Mouse (Mus musculus) liver, embryonic 13.5 days (tissue): ENCODE measurements around the gene 8030474K03Rik. TPM values are rescaled to one million over a fixed set of nuclear protein-coding genes. Genes with fewer than 3 reads are reported as not detected.

Source experiments
- ATAC-seq: fragments of 200-750 bp; cut with Nextera tagmentation; 2 replicates; pipeline ENCODE4 v1.8.0; 2017; ENCODE audit warnings: low read depth, mild to moderate bottlenecking, moderate number of reproducible peaks, moderate library complexity
- DNase-seq: peaks from one replicate; pipeline ENCODE4 v3.0.0; 2022
- H3K27ac ChIP-seq: fragments of 300-500 bp; sonication (generic); 2 replicates; pipeline ENCODE4 v1.5.1; 2015; ENCODE audit warnings: moderate library complexity, mild to moderate bottlenecking, inconsistent platforms
- H3K27me3 ChIP-seq: fragments of 300-500 bp; sonication (generic); 2 replicates; pipeline ENCODE4 v1.6.1; 2015; ENCODE audit warnings: mild to moderate bottlenecking, inconsistent platforms
- H3K36me3 ChIP-seq: fragments of 300-500 bp; sonication (generic); 2 replicates; pipeline ENCODE4 v1.6.1; 2015; ENCODE audit warnings: mild to moderate bottlenecking, inconsistent platforms
- H3K4me1 ChIP-seq: fragments of 300-500 bp; sonication (generic); replicated peaks from 2 replicates; pipeline ENCODE4 v1.6.1; 2015; ENCODE audit warnings: inconsistent platforms
- H3K4me2 ChIP-seq: fragments of 300-500 bp; sonication (generic); 2 replicates; pipeline ENCODE4 v1.6.1; 2015; ENCODE audit warnings: inconsistent platforms, mild to moderate bottlenecking, moderate library complexity
- H3K4me3 ChIP-seq: fragments of 300-500 bp; sonication (generic); replicated peaks from 2 replicates; pipeline ENCODE4 v1.5.1; 2015; ENCODE audit warnings: mild to moderate bottlenecking, inconsistent platforms
- H3K9ac ChIP-seq: fragments of 300-500 bp; sonication (generic); 2 replicates; pipeline ENCODE4 v1.6.1; 2015; ENCODE audit warnings: mild to moderate bottlenecking, inconsistent platforms
- H3K9me3 ChIP-seq: fragments of 300-500 bp; sonication (generic); replicated peaks from 2 replicates; pipeline ENCODE4 v1.6.1; 2016; ENCODE audit warnings: inconsistent platforms
- WGBS: fragments of 180-500 bp; shearing (Covaris S2); methylation state at CpG from one replicate; pipeline ENCODE4 v1.1.7; 2015; ENCODE audit not compliant: insufficient replicate concordance; 5-methylcytosine and 5-hydroxymethylcytosine counted together
- polyA plus RNA-seq: library from polyadenylated mRNA; unstranded; fragments of >200 nt; fragmentation: Nextera tagmentation; extraction: Ambion mirVana; gene quantifications from 2 replicates; pipeline ENCODE4 v1.2.1, GENCODE M21; 2015

The 8030474K03Rik gene
- polyA plus RNA-seq: 0.13 and 0.24 TPM in 2 replicates

GRCm38 (mm10) chrX:101794342-101794741 lies at the start of gene 8030474K03Rik, which contains the start of gene Gm4779:
Gene 8030474K03Rik (plus strand): TSS chrX:101794656.
Gene Gm4779 (minus strand): TSS chrX:101794423.
- no peaks in the 10 kb centered on the region for H3K27me3 ChIP-seq
- DNase-seq (no peak), ATAC-seq (no peak)
- H3K27ac ChIP-seq: no peak within 1 kb of the TSS
- no peaks in the 10 kb centered on the region for H3K4me1 ChIP-seq
- WGBS: 84% methylated on average over 35 of the region's 35 CpGs
- no peaks in the 10 kb centered on the region for H3K36me3 ChIP-seq
- H3K9ac ChIP-seq: no peak within 1 kb of the TSS
- no peak within 1 kb of the TSS for H3K4me3 ChIP-seq
- H3K9me3 ChIP-seq: 0 out of 2 replicates have a peak, but pooled peaks cover 2% of the 10 kb centered on the region
- no peak within 1 kb of the TSS for H3K4me2 ChIP-seq

GRCm38 (mm10) chrX:101750144-101750543 lies 44.3 kb upstream of the 8030474K03Rik start:
- H3K4me3 ChIP-seq: no peak overlapping the region
- H3K27ac ChIP-seq: no peak overlapping the region
- no peaks in the 10 kb centered on the region for H3K36me3 ChIP-seq
- H3K9ac ChIP-seq: no peak overlapping the region
- no peak for ATAC-seq
- H3K9me3 ChIP-seq: no peaks in the 10 kb centered on the region
- no peaks in the 10 kb centered on the region for H3K4me1 ChIP-seq
- no peak for DNase-seq
- 60% methylated on average over 4 of the region's 4 CpGs for WGBS
- H3K4me2 ChIP-seq: no peak overlapping the region
- H3K27me3 ChIP-seq: peaks cover 3% of the 10 kb centered on the region; the same call in 1 of the 2 replicates

- H3K4me2 ChIP-seq: no peak overlapping the region
- no peaks in the 10 kb centered on the region for H3K9me3 ChIP-seq
- H3K27ac ChIP-seq: no peak overlapping the region
- no peak overlapping the region for H3K9ac ChIP-seq
- no peak for ATAC-seq
- H3K4me1 ChIP-seq: no peaks in the 10 kb centered on the region
- no peaks in the 10 kb centered on the region for H3K36me3 ChIP-seq
- no peaks in the 10 kb centered on the region; the same call in 1 of the 2 replicates for H3K27me3 ChIP-seq
- no peak overlapping the region for H3K4me3 ChIP-seq
- DNase-seq: no peak
- 61% methylated on average over 5 of the region's 5 CpGs for WGBS
These were observed 40.0 kb upstream of the 8030474K03Rik start for GRCm38 (mm10) chrX:101754478-101754877.

- Histone ChIP-seq H3K9ac (no peak overlapping the region), H3K4me2 (no peak overlapping the region), H3K9me3 (no peaks in the 10 kb centered on the region), H3K4me1 (no peaks in the 10 kb centered on the region), H3K27me3 (peaks cover 8% of the 10 kb centered on the region; the same call in 1 of the 2 replicates), H3K27ac (no peak overlapping the region), H3K36me3 (no peaks in the 10 kb centered on the region), H3K4me3 (no peak overlapping the region)
- WGBS: 41% methylated on average over 5 of the region's 5 CpGs
- DNase-seq (no peak), ATAC-seq (no peak)
These were observed 29.8 kb upstream of the 8030474K03Rik start for GRCm38 (mm10) chrX:101764621-101765020.

GRCm38 (mm10) chrX:101765111-101765510 lies 29.3 kb upstream of the 8030474K03Rik start:
- ATAC-seq (no peak), DNase-seq (no peak)
- Histone ChIP-seq H3K36me3 (no peaks in the 10 kb centered on the region), H3K4me3 (no peak overlapping the region), H3K27me3 (peaks cover 5% of the 10 kb centered on the region; the same call in 1 of the 2 replicates), H3K9me3 (no peaks in the 10 kb centered on the region), H3K9ac (no peak overlapping the region), H3K27ac (no peak overlapping the region), H3K4me2 (no peak overlapping the region), H3K4me1 (no peaks in the 10 kb centered on the region)
- WGBS: 79% methylated on average over 4 of the region's 4 CpGs

- Histone ChIP-seq H3K27ac (no peak overlapping the region), H3K9ac (no peak overlapping the region), H3K36me3 (no peaks in the 10 kb centered on the region), H3K9me3 (no peaks in the 10 kb centered on the region), H3K27me3 (no peaks in the 10 kb centered on the region), H3K4me1 (no peaks in the 10 kb centered on the region), H3K4me2 (no peak overlapping the region), H3K4me3 (no peak overlapping the region)
- 37% methylated on average over 7 of the region's 7 CpGs for WGBS
- DNase-seq (no peak), ATAC-seq (no peak)
These were observed 27.2 kb upstream of the 8030474K03Rik start for GRCm38 (mm10) chrX:101767280-101767679.

- no peak overlapping the region for H3K9ac ChIP-seq
- no peak overlapping the region for H3K27ac ChIP-seq
- no peak for ATAC-seq
- H3K4me1 ChIP-seq: no peaks in the 10 kb centered on the region
- peaks cover 3% of the 10 kb centered on the region; the same call in 1 of the 2 replicates for H3K27me3 ChIP-seq
- no peaks in the 10 kb centered on the region for H3K36me3 ChIP-seq
- H3K9me3 ChIP-seq: no peaks in the 10 kb centered on the region
- no peak for DNase-seq
- H3K4me3 ChIP-seq: no peak overlapping the region
- no peak overlapping the region for H3K4me2 ChIP-seq
- 32% methylated on average over 2 of the region's 2 CpGs for WGBS
These were observed 25.0 kb upstream of the 8030474K03Rik start for GRCm38 (mm10) chrX:101769478-101769877.

- Histone ChIP-seq H3K4me1 (no peaks in the 10 kb centered on the region), H3K9me3 (no peaks in the 10 kb centered on the region), H3K4me2 (no peak overlapping the region), H3K4me3 (no peak overlapping the region), H3K9ac (no peak overlapping the region), H3K27ac (no peak overlapping the region), H3K36me3 (no peaks in the 10 kb centered on the region), H3K27me3 (peaks cover 3% of the 10 kb centered on the region; the same call in 1 of the 2 replicates)
- WGBS: 19% methylated on average over 3 of the region's 3 CpGs
- DNase-seq (no peak), ATAC-seq (no peak)
These were observed 24.1 kb upstream of the 8030474K03Rik start for GRCm38 (mm10) chrX:101770307-101770706.

- H3K36me3 ChIP-seq: no peaks in the 10 kb centered on the region
- no peaks in the 10 kb centered on the region for H3K9me3 ChIP-seq
- H3K27ac ChIP-seq: no peak overlapping the region
- H3K27me3 ChIP-seq: peaks cover 3% of the 10 kb centered on the region; the same call in 1 of the 2 replicates
- H3K9ac ChIP-seq: no peak overlapping the region
- 28% methylated on average over 5 of the region's 5 CpGs for WGBS
- DNase-seq: no peak
- H3K4me3 ChIP-seq: no peak overlapping the region
- ATAC-seq: no peak
- H3K4me1 ChIP-seq: no peaks in the 10 kb centered on the region
- H3K4me2 ChIP-seq: no peak overlapping the region
These were observed 22.4 kb upstream of the 8030474K03Rik start for GRCm38 (mm10) chrX:101772035-101772434.

- Histone ChIP-seq H3K9me3 (0 out of 2 replicates have a peak, but pooled peaks cover 2% of the 10 kb centered on the region), H3K27ac (no peak overlapping the region), H3K4me3 (no peak overlapping the region), H3K36me3 (no peaks in the 10 kb centered on the region), H3K27me3 (no peaks in the 10 kb centered on the region), H3K4me1 (no peaks in the 10 kb centered on the region), H3K9ac (no peak overlapping the region), H3K4me2 (no peak overlapping the region)
- WGBS: 29% methylated on average over 4 of the region's 4 CpGs
- ATAC-seq (no peak), DNase-seq (no peak)
These were observed 2.9 kb upstream of the 8030474K03Rik start for GRCm38 (mm10) chrX:101791551-101791950.

- H3K4me1 ChIP-seq: no peaks in the 10 kb centered on the region
- no peaks in the 10 kb centered on the region for H3K9me3 ChIP-seq
- no peak overlapping the region for H3K9ac ChIP-seq
- H3K4me2 ChIP-seq: no peak overlapping the region
- no peak for DNase-seq
- H3K27me3 ChIP-seq: no peaks in the 10 kb centered on the region
- WGBS: 27% methylated on average over 2 of the region's 2 CpGs
- H3K4me3 ChIP-seq: no peak overlapping the region
- no peak for ATAC-seq
- H3K36me3 ChIP-seq: no peaks in the 10 kb centered on the region
- H3K27ac ChIP-seq: no peak overlapping the region
These were observed 11.1 kb downstream of the 8030474K03Rik start for GRCm38 (mm10) chrX:101805512-101805911.

GRCm38 (mm10) chrX:101811750-101812149 lies 17.3 kb downstream of the 8030474K03Rik start:
- no peak overlapping the region for H3K4me3 ChIP-seq
- H3K36me3 ChIP-seq: no peaks in the 10 kb centered on the region
- H3K4me1 ChIP-seq: no peaks in the 10 kb centered on the region
- DNase-seq (no peak), ATAC-seq (no peak)
- no peaks in the 10 kb centered on the region for H3K9me3 ChIP-seq
- H3K9ac ChIP-seq: no peak overlapping the region
- no peak overlapping the region for H3K4me2 ChIP-seq
- H3K27ac ChIP-seq: no peak overlapping the region
- WGBS: 48% methylated on average over 3 of the region's 3 CpGs
- H3K27me3 ChIP-seq: 0 out of 2 replicates have a peak, but pooled peaks cover 9% of the 10 kb centered on the region
